Mouse (Mus musculus): Measurements from ENCODE around the gene Avp. TPM values are rescaled to one million over a fixed set of nuclear protein-coding genes. Genes with fewer than 3 reads are reported as not detected.
"Not testable (repeated sequence)": the region's sequence is repeated elsewhere in the genome, so short reads cannot be mapped to it uniquely, and the experiment has no call there.

The Avp gene
- total and polyA plus RNA-seq, 2 experiments from 2014 or later, result 12.2 to 317 TPM

- TF ChIP-seq CTCF (IDR thresholded peaks at IDR 0.05), result peak; percentile 64
- 0 out of 2 replicates have a peak, but pooled peaks cover 13% of the 10 kb centered on the region for H3K4me1 ChIP-seq (ENCODE audit: insufficient read depth, low read length)
- 8% methylated on average over 11 of the region's 11 CpGs for WGBS
- no peaks in the 10 kb centered on the region for H3K9me3 ChIP-seq (ENCODE audit: low read length)
- ATAC-seq (ENCODE audit: low FRiP score) (no peak), DNase-seq (ENCODE audit: low spot score) (no peak)
- H3K4me3 ChIP-seq (ENCODE audit: low read depth, low read length), result no peak overlapping the region
- no peak overlapping the region for H3K27ac ChIP-seq (ENCODE audit: low read depth, low read length)
- no peak overlapping the region for H3K9ac ChIP-seq (replicated peaks; ENCODE audit: low read length, poor library complexity, severe bottlenecking)
- H3K4me2 ChIP-seq (ENCODE audit: low read depth, low read length, poor library complexity, severe bottlenecking), result no peak overlapping the region
- no peaks in the 10 kb centered on the region for H3K36me3 ChIP-seq (ENCODE audit: insufficient read depth, low read length)
- H3K27me3 ChIP-seq (ENCODE audit: insufficient read depth, low read length), result peaks cover 68% of the 10 kb centered on the region
These were observed 4.2 kb downstream of the Avp start for GRCm38 (mm10) chr2:130578148-130578547.

GRCm38 (mm10) chr2:130577632-130578031 lies 4.7 kb downstream of the Avp start:
- ATAC-seq (ENCODE audit: low FRiP score), result no peak
- H3K4me1 ChIP-seq (ENCODE audit: insufficient read depth, low read length), result 0 out of 2 replicates have a peak, but pooled peaks cover 13% of the 10 kb centered on the region
- no peak overlapping the region for H3K9ac ChIP-seq (replicated peaks; ENCODE audit: low read length, poor library complexity, severe bottlenecking)
- no peak for DNase-seq (ENCODE audit: low spot score)
- H3K36me3 ChIP-seq (ENCODE audit: insufficient read depth, low read length), result no peaks in the 10 kb centered on the region
- peaks cover 66% of the 10 kb centered on the region for H3K27me3 ChIP-seq (ENCODE audit: insufficient read depth, low read length)
- WGBS, result 4% methylated on average over 12 of the region's 12 CpGs
- H3K27ac ChIP-seq (ENCODE audit: low read depth, low read length), result no peak overlapping the region
- no peaks in the 10 kb centered on the region for H3K9me3 ChIP-seq (ENCODE audit: low read length)
- H3K4me3 ChIP-seq (ENCODE audit: low read depth, low read length), result no peak overlapping the region; the same call in 1 of the 2 replicates
- no peak for TF ChIP-seq CTCF (IDR thresholded peaks at IDR 0.05)
- no peak overlapping the region for H3K4me2 ChIP-seq (ENCODE audit: low read depth, low read length, poor library complexity, severe bottlenecking)

- ATAC-seq (ENCODE audit: low FRiP score), result no peak
- Histone ChIP-seq H3K4me2 (ENCODE audit: low read depth, low read length, poor library complexity, severe bottlenecking) (no peak overlapping the region; the same call in 1 of the 2 replicates), H3K4me3 (ENCODE audit: low read depth, low read length) (peak overlapping the region; percentile 22; the same call in 1 of the 2 replicates), H3K36me3 (ENCODE audit: insufficient read depth, low read length) (no peaks in the 10 kb centered on the region), H3K27ac (ENCODE audit: low read depth, low read length) (no peak overlapping the region), H3K9ac (replicated peaks; ENCODE audit: low read length, poor library complexity, severe bottlenecking) (no peak overlapping the region), H3K27me3 (ENCODE audit: insufficient read depth, low read length) (peaks cover 60% of the 10 kb centered on the region), H3K4me1 (ENCODE audit: insufficient read depth, low read length) (0 out of 2 replicates have a peak, but pooled peaks cover 13% of the 10 kb centered on the region), H3K9me3 (ENCODE audit: low read length) (no peaks in the 10 kb centered on the region)
- no peak for DNase-seq (ENCODE audit: low spot score)
- 7% methylated on average over 9 of the region's 9 CpGs for WGBS
- TF ChIP-seq CTCF (IDR thresholded peaks at IDR 0.05), result no peak
These were observed 5.3 kb downstream of the Avp start for GRCm38 (mm10) chr2:130577021-130577420.

GRCm38 (mm10) chr2:130576564-130576963 lies 5.8 kb downstream of the Avp start:
- not testable (repeated sequence) for ATAC-seq (ENCODE audit: low FRiP score); H3K9ac ChIP-seq (replicated peaks; ENCODE audit: low read length, poor library complexity, severe bottlenecking); H3K36me3 ChIP-seq (ENCODE audit: insufficient read depth, low read length); DNase-seq (ENCODE audit: low spot score); H3K27ac ChIP-seq (ENCODE audit: low read depth, low read length); H3K9me3 ChIP-seq (ENCODE audit: low read length)
- peak overlapping the region; percentile 22; the same call in 1 of the 2 replicates for H3K4me3 ChIP-seq (ENCODE audit: low read depth, low read length)
- H3K27me3 ChIP-seq (ENCODE audit: insufficient read depth, low read length), result peaks cover 55% of the 10 kb centered on the region
- peak overlapping the region; percentile 39 for H3K4me2 ChIP-seq (ENCODE audit: low read depth, low read length, poor library complexity, severe bottlenecking)
- 3% methylated on average over 25 of the region's 32 CpGs for WGBS
- H3K4me1 ChIP-seq (ENCODE audit: insufficient read depth, low read length), result 0 out of 2 replicates have a peak, but pooled peaks cover 13% of the 10 kb centered on the region

- H3K9ac ChIP-seq (replicated peaks; ENCODE audit: low read length, poor library complexity, severe bottlenecking), result no peak within 1 kb of the TSS; the same call in 1 of the 2 replicates
- H3K4me1 ChIP-seq (ENCODE audit: insufficient read depth, low read length), result 0 out of 2 replicates have a peak, but pooled peaks cover 12% of the 10 kb centered on the region
- no peak for ATAC-seq (ENCODE audit: low FRiP score)
- no peaks in the 10 kb centered on the region for H3K9me3 ChIP-seq (ENCODE audit: low read length)
- TF ChIP-seq CTCF (IDR thresholded peaks at IDR 0.05), result no peak
- H3K27me3 ChIP-seq (ENCODE audit: insufficient read depth, low read length), result peaks cover 49% of the 10 kb centered on the region
- WGBS, result 49% methylated on average over 9 of the region's 9 CpGs
- no peak within 1 kb of the TSS for H3K27ac ChIP-seq (ENCODE audit: low read depth, low read length)
- H3K4me3 ChIP-seq (ENCODE audit: low read depth, low read length), result peak within 1 kb of the TSS; percentile 22; the same call in 1 of the 2 replicates
- no peak for DNase-seq (ENCODE audit: low spot score)
- H3K36me3 ChIP-seq (ENCODE audit: insufficient read depth, low read length), result no peaks in the 10 kb centered on the region
- H3K4me2 ChIP-seq (ENCODE audit: low read depth, low read length, poor library complexity, severe bottlenecking), result peak within 1 kb of the TSS; percentile 39
These were observed 6.5 kb downstream of the Avp start, which contains the start of gene Oxt for GRCm38 (mm10) chr2:130575873-130576272. Gene Oxt (plus strand): TSS chr2:130576173.

GRCm38 (mm10) chr2:130574960-130575359 lies 7.4 kb downstream of the Avp start:
- Histone ChIP-seq H3K27me3 (ENCODE audit: insufficient read depth, low read length) (peaks cover 41% of the 10 kb centered on the region), H3K4me3 (ENCODE audit: low read depth, low read length) (no peak overlapping the region), H3K9ac (replicated peaks; ENCODE audit: low read length, poor library complexity, severe bottlenecking) (no peak overlapping the region), H3K4me2 (ENCODE audit: low read depth, low read length, poor library complexity, severe bottlenecking) (no peak overlapping the region), H3K9me3 (ENCODE audit: low read length) (no peaks in the 10 kb centered on the region), H3K36me3 (ENCODE audit: insufficient read depth, low read length) (no peaks in the 10 kb centered on the region), H3K4me1 (ENCODE audit: insufficient read depth, low read length) (0 out of 2 replicates have a peak, but pooled peaks cover 6% of the 10 kb centered on the region), H3K27ac (ENCODE audit: low read depth, low read length) (no peak overlapping the region)
- DNase-seq (ENCODE audit: low spot score) (no peak), ATAC-seq (ENCODE audit: low FRiP score) (no peak)
- TF ChIP-seq CTCF (IDR thresholded peaks at IDR 0.05), result no peak
- 87% methylated on average over 5 of the region's 5 CpGs for WGBS

Data from midbrain, postnatal 0 days (tissue).